Mouse (Mus musculus) midbrain, embryonic 14.5 days (tissue): ENCODE measurements around the gene Zdhhc23. TPM values are rescaled to one million over a fixed set of nuclear protein-coding genes. Genes with fewer than 3 reads are reported as not detected.

ENCODE experiments used
- ATAC-seq: fragments of 200-750 bp; cut with Nextera tagmentation; 2 replicates; pipeline ENCODE4 v1.8.0; 2017; ENCODE audit warnings: moderate number of reproducible peaks, moderate library complexity; ENCODE audit not compliant: low FRiP score, low TSS enrichment
- DNase-seq: peaks from one replicate; pipeline ENCODE4 v3.0.0-alpha.2; 2015
- H3K27ac ChIP-seq: fragments of 300-500 bp; sonication (generic); replicated peaks from 2 replicates; pipeline ENCODE4 v1.5.1; 2014; ENCODE audit warnings: mild to moderate bottlenecking, low read depth, low read length, moderate library complexity
- H3K27me3 ChIP-seq: fragments of 300-500 bp; sonication (generic); 2 replicates; pipeline ENCODE4 v1.6.1; 2014; ENCODE audit warnings: low read length, control low read depth, mixed read lengths; ENCODE audit not compliant: control insufficient read depth, insufficient read depth
- H3K36me3 ChIP-seq: fragments of 300-500 bp; sonication (generic); 2 replicates; pipeline ENCODE4 v1.6.1; 2014; ENCODE audit warnings: low read length, control low read depth; ENCODE audit not compliant: control insufficient read depth, insufficient read depth
- H3K4me1 ChIP-seq: fragments of 300-500 bp; sonication (generic); 2 replicates; pipeline ENCODE4 v1.6.1; 2014; ENCODE audit warnings: mild to moderate bottlenecking, antibody characterized with exemption, low read length, control low read depth; ENCODE audit not compliant: control insufficient read depth, insufficient read depth
- H3K4me2 ChIP-seq: fragments of 300-500 bp; sonication (generic); 2 replicates; pipeline ENCODE4 v1.6.1; 2014; ENCODE audit warnings: mild to moderate bottlenecking, low read length, moderate library complexity
- H3K4me3 ChIP-seq: fragments of 300-500 bp; sonication (generic); replicated peaks from 2 replicates; pipeline ENCODE4 v1.5.1; 2014; ENCODE audit warnings: low read depth, low read length
- H3K9ac ChIP-seq: fragments of 300-500 bp; sonication (generic); replicated peaks from 2 replicates; pipeline ENCODE4 v1.6.1; 2014; ENCODE audit warnings: mild to moderate bottlenecking, low read length, moderate library complexity
- H3K9me3 ChIP-seq: fragments of 300-500 bp; sonication (generic); 2 replicates; pipeline ENCODE4 v1.6.1; 2016; ENCODE audit warnings: low read length, control low read depth, mixed read lengths; ENCODE audit not compliant: control insufficient read depth
- WGBS: fragments of 180-500 bp; shearing (Covaris S2); extraction: QIAGEN DNeasy Blood & Tissue Kit; methylation state at CpG from one replicate; pipeline ENCODE4 v1.1.7; 2014; 5-methylcytosine and 5-hydroxymethylcytosine counted together
- microRNA-seq: library from miRNA; unstranded; fragments of <30 nt; microRNA quantifications from one replicate; pipeline ENCODE4, GENCODE M21; 2016
- polyA plus RNA-seq: library from polyadenylated mRNA; unstranded; fragments of >200 nt; fragmentation: Nextera tagmentation; extraction: Ambion mirVana; gene quantifications from 2 replicates; pipeline ENCODE4 v1.2.1, GENCODE M21; 2014

The Zdhhc23 gene
- polyA plus RNA-seq, 1 experiment from 2014 or later, result 3.0 TPM

DNA sequence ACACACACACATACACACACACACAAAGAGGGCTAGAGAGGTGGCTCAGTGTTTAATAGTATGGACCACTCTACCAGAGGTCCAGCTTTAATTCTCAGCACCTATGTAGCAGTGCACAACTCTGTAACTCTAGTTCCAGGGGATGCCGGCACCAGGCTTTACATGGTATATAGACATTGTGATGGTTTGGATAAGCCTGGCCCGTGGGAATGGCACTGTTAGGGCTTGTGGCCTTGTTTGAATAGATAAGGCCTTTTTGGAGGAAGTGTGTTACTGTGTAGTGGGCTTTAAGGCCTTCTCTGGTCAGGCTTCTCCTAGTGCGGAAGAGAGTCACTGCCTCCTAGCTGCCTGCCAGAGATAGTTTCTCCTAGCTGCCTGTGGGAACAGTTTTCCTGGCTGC is 60.7 kb downstream of the Zdhhc23 start:
- Histone ChIP-seq H3K4me1 (no peaks in the 10 kb centered on the region), H3K9ac (no peak overlapping the region), H3K27ac (no peak overlapping the region), H3K36me3 (no peaks in the 10 kb centered on the region), H3K27me3 (no peaks in the 10 kb centered on the region), H3K4me3 (no peak overlapping the region), H3K4me2 (no peak overlapping the region), H3K9me3 (no peaks in the 10 kb centered on the region)
- ATAC-seq, result no peak
- WGBS, result 91% methylated on average over 3 of the region's 3 CpGs
- no peak for DNase-seq

Small RNAs within 50 kb of the gene (microRNA-seq; reads per million reads assigned to microRNA genes)
- not detected for gene Mir3470b

Other genes starting within 250 kb of the Zdhhc23 start
- not detected in 2 replicates for gene Drd3, start 225.8 kb downstream of the Zdhhc23 start, polyA plus RNA-seq
- 6.6 and 8.6 TPM in 2 replicates for gene Ccdc191, start 90.0 kb downstream of the Zdhhc23 start, polyA plus RNA-seq
- gene Qtrt2, start 53.0 kb downstream of the Zdhhc23 start, polyA plus RNA-seq, result 19.5 and 28.9 TPM in 2 replicates
- 1.8 and 1.9 TPM in 2 replicates for gene Gramd1c, start 83.6 kb upstream of the Zdhhc23 start, polyA plus RNA-seq
- gene Atp6v1a, start 159.9 kb upstream of the Zdhhc23 start, polyA plus RNA-seq, result 126 and 149 TPM in 2 replicates
- gene Naa50, start 160.0 kb upstream of the Zdhhc23 start, polyA plus RNA-seq, result 39.2 and 43.7 TPM in 2 replicates
- 5.0 TPM in 2 replicates for gene Usf3, start 193.5 kb upstream of the Zdhhc23 start, polyA plus RNA-seq